Mouse (Mus musculus) midbrain, embryonic 14.5 days (tissue): Measurements from ENCODE around the gene Ranbp2. TPM values are rescaled to one million over a fixed set of nuclear protein-coding genes. Genes with fewer than 3 reads are reported as not detected.
A peak's percentile ranks its signal among the peaks of the same experiment; 100 is the strongest.

Experiments
- ATAC-seq: fragments of 200-750 bp; cut with Nextera tagmentation; 2 replicates; pipeline ENCODE4 v1.8.0; 2017; ENCODE audit warnings: moderate number of reproducible peaks, moderate library complexity; ENCODE audit not compliant: low FRiP score, low TSS enrichment
- DNase-seq: peaks from one replicate; pipeline ENCODE4 v3.0.0-alpha.2; 2015
- H3K27ac ChIP-seq: fragments of 300-500 bp; sonication (generic); replicated peaks from 2 replicates; pipeline ENCODE4 v1.5.1; 2014; ENCODE audit warnings: mild to moderate bottlenecking, low read depth, low read length, moderate library complexity
- H3K27me3 ChIP-seq: fragments of 300-500 bp; sonication (generic); 2 replicates; pipeline ENCODE4 v1.6.1; 2014; ENCODE audit warnings: low read length, control low read depth, mixed read lengths; ENCODE audit not compliant: control insufficient read depth, insufficient read depth
- H3K36me3 ChIP-seq: fragments of 300-500 bp; sonication (generic); 2 replicates; pipeline ENCODE4 v1.6.1; 2014; ENCODE audit warnings: low read length, control low read depth; ENCODE audit not compliant: control insufficient read depth, insufficient read depth
- H3K4me1 ChIP-seq: fragments of 300-500 bp; sonication (generic); 2 replicates; pipeline ENCODE4 v1.6.1; 2014; ENCODE audit warnings: mild to moderate bottlenecking, antibody characterized with exemption, low read length, control low read depth; ENCODE audit not compliant: control insufficient read depth, insufficient read depth
- H3K4me2 ChIP-seq: fragments of 300-500 bp; sonication (generic); 2 replicates; pipeline ENCODE4 v1.6.1; 2014; ENCODE audit warnings: mild to moderate bottlenecking, low read length, moderate library complexity
- H3K4me3 ChIP-seq: fragments of 300-500 bp; sonication (generic); replicated peaks from 2 replicates; pipeline ENCODE4 v1.5.1; 2014; ENCODE audit warnings: low read depth, low read length
- H3K9ac ChIP-seq: fragments of 300-500 bp; sonication (generic); replicated peaks from 2 replicates; pipeline ENCODE4 v1.6.1; 2014; ENCODE audit warnings: mild to moderate bottlenecking, low read length, moderate library complexity
- H3K9me3 ChIP-seq: fragments of 300-500 bp; sonication (generic); 2 replicates; pipeline ENCODE4 v1.6.1; 2016; ENCODE audit warnings: low read length, control low read depth, mixed read lengths; ENCODE audit not compliant: control insufficient read depth
- WGBS: fragments of 180-500 bp; shearing (Covaris S2); extraction: QIAGEN DNeasy Blood & Tissue Kit; methylation state at CpG from one replicate; pipeline ENCODE4 v1.1.7; 2014; 5-methylcytosine and 5-hydroxymethylcytosine counted together
- polyA plus RNA-seq: library from polyadenylated mRNA; unstranded; fragments of >200 nt; fragmentation: Nextera tagmentation; extraction: Ambion mirVana; gene quantifications from 2 replicates; pipeline ENCODE4 v1.2.1, GENCODE M21; 2014

Ranbp2 gene
- polyA plus RNA-seq = 32.7 and 35.6 TPM in 2 replicates

GRCm38 (mm10) chr10:58446384-58447279 lies at the start of gene Ranbp2:
Ranbp2 (plus strand) TSS chr10:58446920.
- peak within 1 kb of the TSS; percentile 97 for H3K4me3 ChIP-seq
- H3K27ac ChIP-seq = peak within 1 kb of the TSS; percentile 95
- H3K27me3 ChIP-seq = no peaks in the 10 kb centered on the region
- peak; percentile 100 for DNase-seq
- H3K9me3 ChIP-seq = no peaks in the 10 kb centered on the region
- WGBS = under 1% methylated on average over 91 of the region's 91 CpGs
- no peaks in the 10 kb centered on the region for H3K36me3 ChIP-seq
- peak; percentile 99 for ATAC-seq
- H3K9ac ChIP-seq = peak within 1 kb of the TSS; percentile 94
- H3K4me1 ChIP-seq = no peaks in the 10 kb centered on the region
- H3K4me2 ChIP-seq = peak within 1 kb of the TSS; percentile 82

GRCm38 (mm10) chr10:58398941-58399340 lies 47.8 kb upstream of the Ranbp2 start:
- H3K4me1 ChIP-seq = no peaks in the 10 kb centered on the region; the same call in 1 of the 2 replicates
- WGBS = 95% methylated on average over 8 of the region's 8 CpGs

DNA sequence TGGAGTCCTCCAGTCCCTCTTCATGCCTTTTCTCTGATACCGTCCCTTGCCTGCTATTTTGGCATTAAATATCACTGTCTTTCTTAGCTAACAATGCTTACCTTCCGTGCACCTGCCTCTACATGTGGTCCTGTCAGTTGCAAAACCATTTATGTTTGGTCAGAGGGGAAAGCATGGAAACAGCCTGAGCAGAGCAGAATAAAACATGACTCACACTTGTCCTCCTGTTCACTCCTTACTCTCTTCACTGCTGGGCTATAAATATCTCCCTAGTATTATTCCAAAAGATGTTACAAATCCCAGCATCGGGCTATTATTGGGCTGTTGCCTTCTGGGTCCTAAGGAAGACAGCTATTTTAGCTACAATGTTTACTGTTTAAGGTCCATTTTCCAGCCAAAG lies 44.9 kb upstream of the Ranbp2 start:
- Histone ChIP-seq H3K4me1 (no peaks in the 10 kb centered on the region), H3K9me3 (no peaks in the 10 kb centered on the region), H3K4me2 (no peak overlapping the region), H3K27me3 (no peaks in the 10 kb centered on the region), H3K9ac (no peak overlapping the region), H3K4me3 (no peak overlapping the region), H3K27ac (no peak overlapping the region), H3K36me3 (peaks cover 9% of the 10 kb centered on the region; the same call in 1 of the 2 replicates)
- DNase-seq (no peak), ATAC-seq (no peak)
- WGBS = 92% methylated on average over 3 of the region's 3 CpGs

More at GRCm38 (mm10) chr10:58398941-58399340, 47.8 kb upstream of the Ranbp2 start:
- DNase-seq = no peak
- Histone ChIP-seq H3K36me3 (peaks cover 3% of the 10 kb centered on the region; the same call in 1 of the 2 replicates), H3K4me3 (no peak overlapping the region), H3K9me3 (no peaks in the 10 kb centered on the region), H3K27me3 (no peaks in the 10 kb centered on the region), H3K4me2 (no peak overlapping the region), H3K27ac (no peak overlapping the region), H3K9ac (no peak overlapping the region)
- ATAC-seq = no peak

DNA sequence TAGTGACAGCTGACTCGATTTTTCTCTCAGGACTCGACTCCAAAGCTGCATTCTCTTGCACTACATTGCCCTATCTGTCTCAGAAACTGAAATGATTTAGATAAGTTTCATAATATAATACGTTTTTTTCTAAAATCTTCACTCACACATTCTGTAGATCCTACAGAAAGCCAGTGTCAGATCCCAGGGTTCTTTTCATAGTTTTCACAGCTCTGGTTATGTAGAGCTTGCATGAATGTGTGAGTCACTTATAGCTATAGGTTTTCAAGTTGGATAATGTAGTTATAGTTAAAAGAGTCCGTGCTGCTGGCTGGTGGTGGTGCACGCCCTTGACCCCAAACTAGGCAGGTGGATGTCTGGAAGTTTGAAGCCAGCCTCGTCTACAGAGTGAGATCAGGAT lies 42.1 kb upstream of the Ranbp2 start:
- no peak overlapping the region for H3K4me3 ChIP-seq
- H3K27ac ChIP-seq = no peak overlapping the region
- H3K9ac ChIP-seq = no peak overlapping the region
- no peak overlapping the region for H3K4me2 ChIP-seq
- 96% methylated on average over 6 of the region's 6 CpGs for WGBS
- no peak for ATAC-seq
- no peak for DNase-seq
- H3K27me3 ChIP-seq = no peaks in the 10 kb centered on the region
- H3K4me1 ChIP-seq = no peaks in the 10 kb centered on the region
- H3K36me3 ChIP-seq = peaks cover 20% of the 10 kb centered on the region
- H3K9me3 ChIP-seq = no peaks in the 10 kb centered on the region

GRCm38 (mm10) chr10:58405285-58405948 lies 41.3 kb upstream of the Ranbp2 start:
- no peak overlapping the region for H3K4me2 ChIP-seq
- no peaks in the 10 kb centered on the region for H3K27me3 ChIP-seq
- no peak overlapping the region for H3K4me3 ChIP-seq
- no peaks in the 10 kb centered on the region for H3K9me3 ChIP-seq
- H3K4me1 ChIP-seq = no peaks in the 10 kb centered on the region
- H3K27ac ChIP-seq = no peak overlapping the region
- peaks cover 26% of the 10 kb centered on the region for H3K36me3 ChIP-seq
- ATAC-seq = no peak
- no peak overlapping the region for H3K9ac ChIP-seq
- no peak for DNase-seq
- 93% methylated on average over 4 of the region's 4 CpGs for WGBS

DNA sequence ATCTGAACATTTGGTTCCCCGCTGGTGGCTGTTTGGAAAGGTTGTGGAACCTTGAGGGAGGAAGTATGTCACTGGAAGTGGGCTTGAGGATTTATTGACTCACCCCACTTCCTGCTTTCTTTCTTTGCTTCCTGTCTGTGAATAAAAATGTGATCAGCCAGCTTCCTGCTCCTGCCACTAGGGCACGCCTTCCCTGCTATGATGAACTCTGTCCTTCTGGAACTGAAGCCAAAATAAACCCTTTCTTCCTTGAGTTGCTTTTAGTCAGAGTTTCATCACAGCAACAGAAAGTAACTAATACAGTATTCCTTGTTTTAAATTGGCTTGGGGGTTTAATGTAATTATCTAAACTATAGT lies 40.8 kb upstream of the Ranbp2 start:
- H3K36me3 ChIP-seq = peaks cover 30% of the 10 kb centered on the region
- no peak overlapping the region for H3K27ac ChIP-seq
- no peak overlapping the region for H3K4me3 ChIP-seq
- H3K4me1 ChIP-seq = no peaks in the 10 kb centered on the region
- DNase-seq (no peak), ATAC-seq (no peak)
- H3K9ac ChIP-seq = no peak overlapping the region
- WGBS = 95% methylated on average over 2 of the region's 2 CpGs
- no peaks in the 10 kb centered on the region for H3K9me3 ChIP-seq
- no peaks in the 10 kb centered on the region for H3K27me3 ChIP-seq
- no peak overlapping the region for H3K4me2 ChIP-seq

- Histone ChIP-seq H3K36me3 (peaks cover 66% of the 10 kb centered on the region), H3K4me3 (no peak overlapping the region), H3K4me1 (no peaks in the 10 kb centered on the region), H3K4me2 (no peak overlapping the region), H3K27me3 (no peaks in the 10 kb centered on the region), H3K27ac (no peak overlapping the region), H3K9ac (no peak overlapping the region), H3K9me3 (no peaks in the 10 kb centered on the region)
- 92% methylated on average over 4 of the region's 4 CpGs for WGBS
- ATAC-seq (no peak), DNase-seq (no peak)
Observed at GRCm38 (mm10) chr10:58412331-58412730, 34.4 kb upstream of the Ranbp2 start.

DNA sequence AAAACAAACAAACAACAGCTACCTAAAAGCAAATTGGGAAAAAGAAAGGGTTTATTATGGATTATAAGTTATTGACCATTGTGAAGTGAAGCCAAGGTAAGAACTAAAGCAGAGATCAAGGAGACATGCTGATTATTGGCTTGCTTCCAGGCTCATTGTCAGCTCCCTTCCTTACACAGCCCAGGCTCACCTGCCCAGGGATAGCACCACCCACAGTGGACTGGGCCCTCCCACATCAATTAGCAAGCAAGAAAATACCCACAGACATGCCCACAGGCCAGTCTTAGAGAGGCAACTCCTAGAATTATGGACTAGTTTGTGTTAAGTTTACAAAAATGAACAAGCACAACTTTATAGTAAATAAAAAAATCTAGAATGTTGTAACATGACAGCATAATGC lies 33.9 kb upstream of the Ranbp2 start:
- no peaks in the 10 kb centered on the region for H3K4me1 ChIP-seq
- no peak overlapping the region for H3K9ac ChIP-seq
- H3K27ac ChIP-seq = no peak overlapping the region
- no peaks in the 10 kb centered on the region for H3K9me3 ChIP-seq
- H3K36me3 ChIP-seq = peaks cover 69% of the 10 kb centered on the region
- no peak overlapping the region for H3K4me2 ChIP-seq
- H3K4me3 ChIP-seq = no peak overlapping the region
- DNase-seq = no peak
- ATAC-seq = no peak
- H3K27me3 ChIP-seq = no peaks in the 10 kb centered on the region
